Mouse (Mus musculus): ENCODE data around the gene Tctex1d4. TPM values are rescaled to one million over a fixed set of nuclear protein-coding genes. Genes with fewer than 3 reads are reported as not detected.
A peak's percentile ranks its signal among the peaks of the same experiment; 100 is the strongest.

Gene Tctex1d4
- not detected for total RNA-seq (2021)
- long read RNA-seq, experiment 1 = 0 reads
- long read RNA-seq, experiment 2 = 0 reads

GRCm38 (mm10) chr4:117126675-117127290, at the start of gene Tctex1d4:
Gene Tctex1d4 (plus strand): TSS chr4:117126794.
- no peak for DNase-seq

GRCm38 (mm10) chr4:117087948-117088640, 38.5 kb upstream of the Tctex1d4 start:
- no peak for DNase-seq

GRCm38 (mm10) chr4:117090586-117090985, 36.0 kb upstream of the Tctex1d4 start:
- no peak for DNase-seq

- DNase-seq = no peak
These were observed 31.8 kb upstream of the Tctex1d4 start for GRCm38 (mm10) chr4:117094626-117095361.

- DNase-seq = peak; percentile 85
These were observed 30.8 kb upstream of the Tctex1d4 start, which contains the start of gene Ptch2 for GRCm38 (mm10) chr4:117095551-117096452. Gene Ptch2 (plus strand): TSS chr4:117096075.

- DNase-seq = no peak
These were observed 29.9 kb upstream of the Tctex1d4 start for GRCm38 (mm10) chr4:117096666-117097065.

GRCm38 (mm10) chr4:117097969-117098763, 28.4 kb upstream of the Tctex1d4 start:
- DNase-seq = no peak

- no peak for DNase-seq
These were observed 27.9 kb upstream of the Tctex1d4 start for GRCm38 (mm10) chr4:117098764-117099036.

- DNase-seq = no peak
These were observed 26.6 kb upstream of the Tctex1d4 start for GRCm38 (mm10) chr4:117100036-117100435.

- no peak for DNase-seq
These were observed 25.4 kb upstream of the Tctex1d4 start for GRCm38 (mm10) chr4:117101218-117101617.

- no peak for DNase-seq
These were observed 21.9 kb upstream of the Tctex1d4 start for GRCm38 (mm10) chr4:117104672-117105071.

- DNase-seq = no peak
These were observed 21.5 kb upstream of the Tctex1d4 start for GRCm38 (mm10) chr4:117105127-117105526.

GRCm38 (mm10) chr4:117107813-117108523, 18.6 kb upstream of the Tctex1d4 start:
- DNase-seq = no peak

- DNase-seq = no peak
These were observed 18.1 kb upstream of the Tctex1d4 start for GRCm38 (mm10) chr4:117108524-117108849.

- DNase-seq = no peak
These were observed 17.3 kb upstream of the Tctex1d4 start for GRCm38 (mm10) chr4:117109330-117109729.

GRCm38 (mm10) chr4:117110249-117110648, 16.3 kb upstream of the Tctex1d4 start:
- no peak for DNase-seq

GRCm38 (mm10) chr4:117110985-117111384, 15.6 kb upstream of the Tctex1d4 start:
- no peak for DNase-seq

GRCm38 (mm10) chr4:117113237-117113636, 13.4 kb upstream of the Tctex1d4 start:
- DNase-seq = no peak

- DNase-seq = no peak
These were observed 11.0 kb upstream of the Tctex1d4 start for GRCm38 (mm10) chr4:117115592-117115991.

GRCm38 (mm10) chr4:117117931-117118330, 8.7 kb upstream of the Tctex1d4 start:
- no peak for DNase-seq

- DNase-seq = no peak
These were observed 7.0 kb upstream of the Tctex1d4 start for GRCm38 (mm10) chr4:117119636-117120035.

Measured in gastrocnemius, postnatal 10 days (tissue).